Mouse (Mus musculus): ENCODE measurements around the gene Olfr788. TPM values are rescaled to one million over a fixed set of nuclear protein-coding genes. Genes with fewer than 3 reads are reported as not detected.

The Olfr788 gene
- polyA plus RNA-seq, 1 experiment = not detected

DNA sequence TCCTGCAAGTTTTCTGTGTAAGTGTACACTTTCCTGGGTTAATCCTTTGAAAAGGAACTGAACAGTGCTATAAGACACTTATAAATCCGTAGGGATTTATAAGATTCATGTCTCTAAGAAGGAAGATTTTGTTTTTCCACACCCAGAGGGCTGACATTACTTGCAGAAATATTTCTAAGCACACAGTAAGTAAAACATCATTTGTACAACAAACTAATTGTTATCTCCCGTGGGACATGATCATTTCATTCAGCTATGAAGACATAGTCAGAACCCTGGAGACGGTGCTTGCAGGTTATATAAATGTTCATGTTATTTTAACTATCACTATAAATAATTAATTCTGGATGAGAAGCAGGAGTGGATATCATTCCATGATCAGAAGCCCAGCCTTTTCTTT lies 50.7 kb downstream of the Olfr788 start, which contains the start of gene Olfr791:
Olfr791 (plus strand) TSS at position 301 of the 400 bp plus-strand sequence.
- WGBS = 70% methylated on average over 3 of the region's 3 CpGs
- no peaks in the 10 kb centered on the region for H3K27me3 ChIP-seq (ENCODE audit: control insufficient read depth, insufficient read depth, low read length)

More for the DNA sequence above, 50.7 kb downstream of the Olfr788 start, which contains the start of gene Olfr791:
- TF ChIP-seq CTCF (IDR thresholded peaks at IDR 0.05; ENCODE audit: borderline replicate concordance, insufficient read depth, low read depth, low read length) (no peak), POLR2A (IDR thresholded peaks at IDR 0.05; ENCODE audit: borderline replicate concordance, insufficient read depth, low read length) (no peak)
- DNase-seq = no peak
- H3K4me1 ChIP-seq (ENCODE audit: control insufficient read depth, insufficient read depth, low read length) = no peaks in the 10 kb centered on the region
- no peak within 1 kb of the TSS for H3K4me3 ChIP-seq (replicated peaks; ENCODE audit: insufficient read depth, low read depth, low read length)
- H3K27ac ChIP-seq (ENCODE audit: insufficient read depth, low read length) = no peak within 1 kb of the TSS

Other genes with a start within 250 kb of the Olfr788 start
- gene Olfr774, start 234.8 kb upstream of the Olfr788 start, polyA plus RNA-seq (2012; rRNA removed) = not detected in 2 replicates
- not detected in 2 replicates for gene Olfr775, start 222.6 kb upstream of the Olfr788 start, polyA plus RNA-seq (2012; rRNA removed)
- gene Olfr776, start 211.9 kb upstream of the Olfr788 start, polyA plus RNA-seq (2012; rRNA removed) = not detected in 2 replicates
- not detected in 2 replicates for gene Olfr777, start 199.5 kb upstream of the Olfr788 start, polyA plus RNA-seq (2012; rRNA removed)
- not detected in 2 replicates for gene Olfr780, start 152.9 kb upstream of the Olfr788 start, polyA plus RNA-seq (2012; rRNA removed)
- gene Olfr781, start 142.1 kb upstream of the Olfr788 start, polyA plus RNA-seq (2012; rRNA removed) = not detected in 2 replicates
- not detected in 2 replicates for gene Olfr782, start 122.1 kb upstream of the Olfr788 start, polyA plus RNA-seq (2012; rRNA removed)
- 0.06 and 0.08 TPM in 2 replicates for gene Olfr784, start 86.9 kb upstream of the Olfr788 start, polyA plus RNA-seq (2012; rRNA removed)
- gene Olfr785, start 65.6 kb upstream of the Olfr788 start, polyA plus RNA-seq (2012; rRNA removed) = not detected in 2 replicates
- gene Olfr786, start 43.7 kb upstream of the Olfr788 start, polyA plus RNA-seq (2012; rRNA removed) = not detected in 2 replicates
- gene Olfr787, start 9.1 kb upstream of the Olfr788 start, polyA plus RNA-seq (2012; rRNA removed) = not detected in 2 replicates
- gene Olfr789, start 13.8 kb downstream of the Olfr788 start, polyA plus RNA-seq (2012; rRNA removed) = not detected in 2 replicates
- not detected in 2 replicates for gene Olfr790, start 27.5 kb downstream of the Olfr788 start, polyA plus RNA-seq (2012; rRNA removed)
- not detected in 2 replicates for gene Olfr791, start 50.8 kb downstream of the Olfr788 start, polyA plus RNA-seq (2012; rRNA removed)
- not detected in 2 replicates for gene Olfr792, start 68.2 kb downstream of the Olfr788 start, polyA plus RNA-seq (2012; rRNA removed)
- gene Olfr794, start 96.7 kb downstream of the Olfr788 start, polyA plus RNA-seq (2012; rRNA removed) = not detected in 2 replicates
- gene Olfr796, start 141.6 kb downstream of the Olfr788 start, polyA plus RNA-seq (2012; rRNA removed) = not detected in 2 replicates
- gene Olfr798, start 156.9 kb downstream of the Olfr788 start, polyA plus RNA-seq (2012; rRNA removed) = not detected in 2 replicates
- not detected in 2 replicates for gene Olfr799, start 166.5 kb downstream of the Olfr788 start, polyA plus RNA-seq (2012; rRNA removed)
- gene Olfr800, start 186.7 kb downstream of the Olfr788 start, polyA plus RNA-seq (2012; rRNA removed) = not detected in 2 replicates
- not detected in 2 replicates for gene Olfr801, start 202.9 kb downstream of the Olfr788 start, polyA plus RNA-seq (2012; rRNA removed)
- not detected in 2 replicates for gene Olfr802, start 217.2 kb downstream of the Olfr788 start, polyA plus RNA-seq (2012; rRNA removed)
- not detected in 2 replicates for gene Olfr803, start 223.3 kb downstream of the Olfr788 start, polyA plus RNA-seq (2012; rRNA removed)
- not detected in 2 replicates for gene Olfr804, start 232.2 kb downstream of the Olfr788 start, polyA plus RNA-seq (2012; rRNA removed)